Mouse (Mus musculus): ENCODE data around the gene Poc1b. TPM values are rescaled to one million over a fixed set of nuclear protein-coding genes. Genes with fewer than 3 reads are reported as not detected.

Poc1b gene
- polyA plus RNA-seq, 1 experiment from 2014 or later, result 6.7 TPM

- no peaks in the 10 kb centered on the region; the same call in 1 of the 2 replicates for H3K36me3 ChIP-seq (ENCODE audit: control insufficient read depth, insufficient read depth, low read length)
- WGBS, result 0% methylated on average over 22 of the region's 22 CpGs
- ATAC-seq (ENCODE audit: low FRiP score, low TSS enrichment), result peak; percentile 82
These were observed 1.1 kb downstream of the Poc1b start, which contains the start of gene Galnt4 for GRCm38 (mm10) chr10:99107964-99108363. Gene Galnt4 (plus strand): TSS chr10:99108159.

GRCm38 (mm10) chr10:99108431-99108982, 1.7 kb downstream of the Poc1b start:
- no peaks in the 10 kb centered on the region; the same call in 1 of the 2 replicates for H3K36me3 ChIP-seq (ENCODE audit: control insufficient read depth, insufficient read depth, low read length)
- WGBS, result 26% methylated on average over 12 of the region's 12 CpGs
- peak overlapping the region; percentile 70 for H3K4me2 ChIP-seq (replicated peaks; ENCODE audit: low read depth)
- peak overlapping the region; percentile 90 for H3K27ac ChIP-seq (replicated peaks)
- ATAC-seq (ENCODE audit: low FRiP score, low TSS enrichment) (peak; percentile 18; the same call in 1 of the 2 replicates), DNase-seq (ENCODE audit: low spot score) (peak; percentile 45)
- no peaks in the 10 kb centered on the region for H3K9me3 ChIP-seq (ENCODE audit: control insufficient read depth, low read length)
- H3K4me1 ChIP-seq (replicated peaks; ENCODE audit: control insufficient read depth, insufficient read depth), result 0 out of 2 replicates have a peak, but pooled peaks cover 3% of the 10 kb centered on the region
- TF ChIP-seq CTCF (IDR thresholded peaks at IDR 0.05; ENCODE audit: low read depth), result peak; percentile 60
- TF ChIP-seq EP300 (optimal IDR thresholded peaks at IDR 0.05), result no peak
- H3K9ac ChIP-seq (ENCODE audit: low read length), result peak overlapping the region; percentile 84
- peak overlapping the region; percentile 93 for H3K4me3 ChIP-seq (ENCODE audit: low read depth, low read length)
- H3K27me3 ChIP-seq (ENCODE audit: control insufficient read depth, insufficient read depth, low read length), result no peaks in the 10 kb centered on the region

More at GRCm38 (mm10) chr10:99107964-99108363, 1.1 kb downstream of the Poc1b start, which contains the start of gene Galnt4:
- H3K27ac ChIP-seq (replicated peaks), result peak within 1 kb of the TSS; percentile 90
- H3K27me3 ChIP-seq (ENCODE audit: control insufficient read depth, insufficient read depth, low read length), result no peaks in the 10 kb centered on the region
- peak; percentile 89 for DNase-seq (ENCODE audit: low spot score)
- no peaks in the 10 kb centered on the region for H3K9me3 ChIP-seq (ENCODE audit: control insufficient read depth, low read length)
- H3K4me3 ChIP-seq (ENCODE audit: low read depth, low read length), result peak within 1 kb of the TSS; percentile 93
- peak within 1 kb of the TSS; percentile 70 for H3K4me2 ChIP-seq (replicated peaks; ENCODE audit: low read depth)
- 0 out of 2 replicates have a peak, but pooled peaks cover 3% of the 10 kb centered on the region for H3K4me1 ChIP-seq (replicated peaks; ENCODE audit: control insufficient read depth, insufficient read depth)
- TF ChIP-seq EP300 (optimal IDR thresholded peaks at IDR 0.05), result no peak
- TF ChIP-seq CTCF (IDR thresholded peaks at IDR 0.05; ENCODE audit: low read depth), result peak; percentile 91
- peak within 1 kb of the TSS; percentile 84 for H3K9ac ChIP-seq (ENCODE audit: low read length)

GRCm38 (mm10) chr10:99113533-99113932, 6.7 kb downstream of the Poc1b start:
- TF ChIP-seq CTCF (IDR thresholded peaks at IDR 0.05; ENCODE audit: low read depth) (no peak), EP300 (optimal IDR thresholded peaks at IDR 0.05) (no peak)
- DNase-seq (ENCODE audit: low spot score) (no peak), ATAC-seq (ENCODE audit: low FRiP score, low TSS enrichment) (no peak)
- H3K4me3 ChIP-seq (ENCODE audit: low read depth, low read length), result no peak overlapping the region
- H3K4me1 ChIP-seq (replicated peaks; ENCODE audit: control insufficient read depth, insufficient read depth), result peaks cover 4% of the 10 kb centered on the region; the same call in 1 of the 2 replicates
- 0 out of 2 replicates have a peak overlapping the region, but pooled peaks have one; percentile 4 for H3K4me2 ChIP-seq (replicated peaks; ENCODE audit: low read depth)
- no peaks in the 10 kb centered on the region for H3K9me3 ChIP-seq (ENCODE audit: control insufficient read depth, low read length)
- no peak overlapping the region for H3K9ac ChIP-seq (ENCODE audit: low read length)
- WGBS, result 29% methylated on average over 3 of the region's 3 CpGs
- H3K27ac ChIP-seq (replicated peaks), result peak overlapping the region; percentile 79
- no peaks in the 10 kb centered on the region for H3K36me3 ChIP-seq (ENCODE audit: control insufficient read depth, insufficient read depth, low read length)
- H3K27me3 ChIP-seq (ENCODE audit: control insufficient read depth, insufficient read depth, low read length), result no peaks in the 10 kb centered on the region

GRCm38 (mm10) chr10:99114295-99114694, 7.5 kb downstream of the Poc1b start:
- H3K4me2 ChIP-seq (replicated peaks; ENCODE audit: low read depth), result no peak overlapping the region
- ATAC-seq (ENCODE audit: low FRiP score, low TSS enrichment) (peak; percentile 77), DNase-seq (ENCODE audit: low spot score) (peak; percentile 61)

GRCm38 (mm10) chr10:99115471-99116236, 8.8 kb downstream of the Poc1b start:
- TF ChIP-seq EP300 (optimal IDR thresholded peaks at IDR 0.05) (no peak), CTCF (IDR thresholded peaks at IDR 0.05; ENCODE audit: low read depth) (no peak)
- H3K9me3 ChIP-seq (ENCODE audit: control insufficient read depth, low read length), result no peaks in the 10 kb centered on the region
- no peak overlapping the region for H3K4me2 ChIP-seq (replicated peaks; ENCODE audit: low read depth)
- WGBS, result 48% methylated on average over 18 of the region's 18 CpGs
- no peak overlapping the region for H3K9ac ChIP-seq (ENCODE audit: low read length)
- peaks cover 6% of the 10 kb centered on the region; the same call in 1 of the 2 replicates for H3K4me1 ChIP-seq (replicated peaks; ENCODE audit: control insufficient read depth, insufficient read depth)
- peak overlapping the region; percentile 49 for H3K27ac ChIP-seq (replicated peaks)
- ATAC-seq (ENCODE audit: low FRiP score, low TSS enrichment) (no peak), DNase-seq (ENCODE audit: low spot score) (peak; percentile 39)
- H3K27me3 ChIP-seq (ENCODE audit: control insufficient read depth, insufficient read depth, low read length), result no peaks in the 10 kb centered on the region
- H3K36me3 ChIP-seq (ENCODE audit: control insufficient read depth, insufficient read depth, low read length), result no peaks in the 10 kb centered on the region
- H3K4me3 ChIP-seq (ENCODE audit: low read depth, low read length), result no peak overlapping the region

More at GRCm38 (mm10) chr10:99114295-99114694, 7.5 kb downstream of the Poc1b start:
- Histone ChIP-seq H3K9me3 (ENCODE audit: control insufficient read depth, low read length) (no peaks in the 10 kb centered on the region), H3K9ac (ENCODE audit: low read length) (0 out of 2 replicates have a peak overlapping the region, but pooled peaks have one; percentile 18), H3K27ac (replicated peaks) (peak overlapping the region; percentile 90), H3K27me3 (ENCODE audit: control insufficient read depth, insufficient read depth, low read length) (no peaks in the 10 kb centered on the region), H3K4me1 (replicated peaks; ENCODE audit: control insufficient read depth, insufficient read depth) (peaks cover 6% of the 10 kb centered on the region; the same call in 1 of the 2 replicates), H3K36me3 (ENCODE audit: control insufficient read depth, insufficient read depth, low read length) (no peaks in the 10 kb centered on the region), H3K4me3 (ENCODE audit: low read depth, low read length) (no peak overlapping the region)
- 54% methylated on average over 8 of the region's 8 CpGs for WGBS
- no peak for TF ChIP-seq EP300 (optimal IDR thresholded peaks at IDR 0.05)
- TF ChIP-seq CTCF (IDR thresholded peaks at IDR 0.05; ENCODE audit: low read depth), result no peak
